Mouse (Mus musculus): ENCODE measurements around the gene Ptpn5. TPM values are rescaled to one million over a fixed set of nuclear protein-coding genes. Genes with fewer than 3 reads are reported as not detected.

The Ptpn5 gene
- total and polyA plus RNA-seq, 3 experiments: 0.03 TPM; not detected in 2

DNA sequence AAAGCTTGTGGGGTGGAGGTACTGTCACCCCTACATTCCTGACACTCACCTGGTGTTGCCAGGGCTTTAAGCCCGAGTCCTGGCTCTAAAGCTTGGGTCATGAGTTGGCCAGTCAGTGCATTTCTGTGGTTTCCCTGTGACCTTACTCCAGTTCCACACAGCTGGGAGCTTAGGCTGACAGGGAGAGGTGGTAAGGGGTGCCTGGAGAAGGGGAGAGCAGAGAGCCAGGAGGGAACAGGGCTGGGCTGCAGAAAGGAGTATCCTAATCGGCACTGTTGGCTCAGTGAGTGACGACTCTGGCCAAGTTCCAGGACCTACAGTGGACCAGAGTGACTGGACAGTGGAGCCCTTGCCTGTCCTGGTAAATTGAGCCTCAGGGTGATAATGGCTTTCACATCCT lies 81.2 kb downstream of the Ptpn5 start:
- peaks cover 0 to 4% of the 10 kb centered on the region in 2 experiments; a peak in 3 of 4 replicates for H3K27me3 ChIP-seq (ENCODE audit: control insufficient read depth in 1 of 2, insufficient read depth in 2 of 2, low read length in 2 of 2)
- peaks cover 0 to 15% of the 10 kb centered on the region in 2 experiments; a peak in 3 of 4 replicates for H3K4me1 ChIP-seq (ENCODE audit: control insufficient read depth in 1 of 2, insufficient read depth in 2 of 2, low read length in 2 of 2)

GRCm38 (mm10) chr7:47051404-47052151 lies 81.9 kb downstream of the Ptpn5 start:
- Histone ChIP-seq H3K9me3 (replicated peaks; ENCODE audit: insufficient read depth, low read length) (no peaks in the 10 kb centered on the region), H3K36me3 (ENCODE audit: control insufficient read depth in 1 of 2, insufficient read depth in 2 of 2, low read length in 2 of 2) (peaks cover 0 to 7% of the 10 kb centered on the region in 2 experiments; a peak in 2 of 4 replicates), H3K79me2 (ENCODE audit: control insufficient read depth, insufficient read depth, low read length, poor library complexity) (no peaks in the 10 kb centered on the region), H3K27ac (ENCODE audit: control insufficient read depth, low read depth, low read length) (no peak overlapping the region), H3K9ac (ENCODE audit: control insufficient read depth, low read depth, low read length, poor library complexity, severe bottlenecking) (no peak overlapping the region), H3K4me3 (ENCODE audit: control insufficient read depth in 1 of 2, insufficient read depth in 1 of 2, low read depth in 2 of 2, low read length in 2 of 2) (no peak overlapping the region), H3K27me3 (ENCODE audit: control insufficient read depth in 1 of 2, insufficient read depth in 2 of 2, low read length in 2 of 2) (peaks cover 0 to 4% of the 10 kb centered on the region in 2 experiments; a peak in 3 of 4 replicates), H3K4me1 (ENCODE audit: control insufficient read depth in 1 of 2, insufficient read depth in 2 of 2, low read length in 2 of 2) (peaks cover 0 to 15% of the 10 kb centered on the region in 2 experiments; a peak in 3 of 4 replicates)
- DNase-seq (ENCODE audit: low read depth, low spot score): peak; percentile 65
- TF ChIP-seq USF1 (IDR thresholded peaks at IDR 0.05; ENCODE audit: low read depth, low read length) (0 out of 2 replicates have a peak, but pooled peaks have one; percentile 29), KAT2A (conservative IDR thresholded peaks at IDR 0.05; ENCODE audit: low read depth, low read length) (no peak), CHD2 (IDR thresholded peaks at IDR 0.05; ENCODE audit: low read length) (no peak), MAX (IDR thresholded peaks at IDR 0.05; ENCODE audit: low read length) (no peak), ETS1 (IDR thresholded peaks at IDR 0.05; ENCODE audit: low read depth, low read length) (peak; percentile 96), ZKSCAN1 (IDR thresholded peaks at IDR 0.05; ENCODE audit: low read depth, low read length) (no peak), MYC (IDR thresholded peaks at IDR 0.05; ENCODE audit: low read depth, low read length) (no peak), RCOR1 (IDR thresholded peaks at IDR 0.05; ENCODE audit: low read depth, low read length) (no peak), BHLHE40 (IDR thresholded peaks at IDR 0.05; ENCODE audit: borderline replicate concordance, low read depth, low read length) (0 out of 2 replicates have a peak, but pooled peaks have one; percentile 7), E2F4 (IDR thresholded peaks at IDR 0.05; ENCODE audit: borderline replicate concordance, low read depth, low read length) (no peak), USF2 (IDR thresholded peaks at IDR 0.05; ENCODE audit: borderline replicate concordance in 1 of 2, insufficient read depth in 1 of 2, low read depth in 1 of 2, low read length in 2 of 2) (no peak), ZC3H11A (IDR thresholded peaks at IDR 0.05; ENCODE audit: low read depth, low read length) (no peak), POLR2AphosphoS5 (IDR thresholded peaks at IDR 0.05; ENCODE audit: borderline replicate concordance, low read depth, low read length) (no peak), CTCF (IDR thresholded peaks at IDR 0.05 in 2 of 3, conservative IDR thresholded peaks at IDR 0.05 in 1 of 3; ENCODE audit: control insufficient read depth in 1 of 3, insufficient read depth in 1 of 3, low read depth in 2 of 3, low read length in 3 of 3, poor library complexity in 1 of 3, severe bottlenecking in 1 of 3) (no peak), GABPA (IDR thresholded peaks at IDR 0.05; ENCODE audit: low read depth, low read length) (no peak), ZNF384 (IDR thresholded peaks at IDR 0.05; ENCODE audit: low read depth, low read length) (no peak), RAD21 (IDR thresholded peaks at IDR 0.05; ENCODE audit: low read depth, low read length) (no peak), SMC3 (IDR thresholded peaks at IDR 0.05; ENCODE audit: low read depth, low read length) (no peak), TCF12 (IDR thresholded peaks at IDR 0.05; ENCODE audit: low read depth, low read length) (no peak), MEF2A (IDR thresholded peaks at IDR 0.05; ENCODE audit: extremely low read depth, insufficient replicate concordance, low read depth, low read length, poor library complexity, severe bottlenecking) (no peak), ELF1 (IDR thresholded peaks at IDR 0.05; ENCODE audit: low read depth, low read length) (no peak), HCFC1 (IDR thresholded peaks at IDR 0.05; ENCODE audit: low read depth, low read length) (no peak)

More for the DNA sequence above, 81.2 kb downstream of the Ptpn5 start:
- Histone ChIP-seq H3K27ac (ENCODE audit: control insufficient read depth, low read depth, low read length) (no peak overlapping the region), H3K79me2 (ENCODE audit: control insufficient read depth, insufficient read depth, low read length, poor library complexity) (no peaks in the 10 kb centered on the region), H3K9ac (ENCODE audit: control insufficient read depth, low read depth, low read length, poor library complexity, severe bottlenecking) (no peak overlapping the region), H3K9me3 (replicated peaks; ENCODE audit: insufficient read depth, low read length) (no peaks in the 10 kb centered on the region), H3K4me3 (ENCODE audit: control insufficient read depth in 1 of 2, insufficient read depth in 1 of 2, low read depth in 2 of 2, low read length in 2 of 2) (no peak overlapping the region), H3K36me3 (ENCODE audit: control insufficient read depth in 1 of 2, insufficient read depth in 2 of 2, low read length in 2 of 2) (peaks cover 0 to 7% of the 10 kb centered on the region in 2 experiments; a peak in 2 of 4 replicates)
- TF ChIP-seq KAT2A (conservative IDR thresholded peaks at IDR 0.05; ENCODE audit: low read depth, low read length) (no peak), MAX (IDR thresholded peaks at IDR 0.05; ENCODE audit: low read length) (no peak), HCFC1 (IDR thresholded peaks at IDR 0.05; ENCODE audit: low read depth, low read length) (no peak), ZC3H11A (IDR thresholded peaks at IDR 0.05; ENCODE audit: low read depth, low read length) (no peak), USF2 (IDR thresholded peaks at IDR 0.05; ENCODE audit: borderline replicate concordance in 1 of 2, insufficient read depth in 1 of 2, low read depth in 1 of 2, low read length in 2 of 2) (no peak), POLR2AphosphoS2 (IDR thresholded peaks at IDR 0.05; ENCODE audit: low read length) (no peak), JUND (IDR thresholded peaks at IDR 0.05; ENCODE audit: low read depth, low read length) (no peak), TBP (IDR thresholded peaks at IDR 0.05; ENCODE audit: low read depth, low read length) (no peak), ELF1 (IDR thresholded peaks at IDR 0.05; ENCODE audit: low read depth, low read length) (no peak), ETS1 (IDR thresholded peaks at IDR 0.05; ENCODE audit: low read depth, low read length) (no peak), ZKSCAN1 (IDR thresholded peaks at IDR 0.05; ENCODE audit: low read depth, low read length) (no peak), USF1 (IDR thresholded peaks at IDR 0.05; ENCODE audit: low read depth, low read length) (no peak), MEF2A (IDR thresholded peaks at IDR 0.05; ENCODE audit: extremely low read depth, insufficient replicate concordance, low read depth, low read length, poor library complexity, severe bottlenecking) (no peak), UBTF (IDR thresholded peaks at IDR 0.05; ENCODE audit: borderline replicate concordance, insufficient read depth, low read depth, low read length) (no peak), GABPA (IDR thresholded peaks at IDR 0.05; ENCODE audit: low read depth, low read length) (no peak), NELFE (IDR thresholded peaks at IDR 0.05; ENCODE audit: low read depth, low read length) (no peak), CTCF (IDR thresholded peaks at IDR 0.05 in 2 of 3, conservative IDR thresholded peaks at IDR 0.05 in 1 of 3; ENCODE audit: control insufficient read depth in 1 of 3, insufficient read depth in 1 of 3, low read depth in 2 of 3, low read length in 3 of 3, poor library complexity in 1 of 3, severe bottlenecking in 1 of 3) (no peak), TCF12 (IDR thresholded peaks at IDR 0.05; ENCODE audit: low read depth, low read length) (no peak), SIN3A (IDR thresholded peaks at IDR 0.05; ENCODE audit: low read length) (no peak)
- no peak for DNase-seq (ENCODE audit: low read depth, low spot score)

Measured in MEL (cell line).